Comparison of ENCODE assay signal across 18 mouse cellular contexts in the genomic region with DNA sequence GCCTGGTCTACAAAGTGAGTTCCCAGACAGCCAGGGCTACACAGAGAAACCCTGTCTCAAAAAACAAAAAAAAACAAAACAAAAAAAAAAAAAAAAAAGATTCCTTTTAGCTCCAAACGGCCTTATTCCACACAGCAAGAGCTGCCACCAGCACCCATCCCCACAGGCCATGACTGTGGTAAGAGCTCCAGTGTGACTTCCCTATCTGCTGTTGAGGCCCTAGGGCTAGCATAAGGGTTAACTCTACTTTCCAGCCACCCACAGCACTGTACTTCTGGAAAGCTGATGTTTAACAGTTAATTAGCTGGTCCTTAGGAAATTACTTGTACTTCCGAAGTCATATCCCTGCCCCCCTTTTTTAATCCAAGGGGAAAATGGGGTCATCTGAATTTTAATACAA.
"Had no signal": no experiment of that assay in that cellular context is flagged by ENCODE, and none has a peak within 500 bp of the region (broad histone marks: within the 10 kb centered on the region; RNA-seq: fewer than 3 reads in every experiment).

No protein-coding gene starts in this region.

- H3K4me2 ChIP-seq: limb, embryonic 12.5 days; limb, embryonic 15.5 days; liver, embryonic 11.5 days; midbrain, embryonic 11.5 days; neural tube, embryonic 13.5 days had no signal

- H3K9ac ChIP-seq: limb, embryonic 12.5 days; limb, embryonic 15.5 days; liver, embryonic 14.5 days; liver, postnatal 0 days had no signal

- H3K27ac ChIP-seq: limb, embryonic 12.5 days; limb, embryonic 15.5 days; liver, embryonic 14.5 days; macrophage had no signal

- H3K4me3 ChIP-seq: limb, embryonic 12.5 days; limb, embryonic 15.5 days; neural tube, embryonic 13.5 days had no signal

- ATAC-seq: liver, postnatal 0 days; lung, postnatal 0 days had no signal

- H3K9me3 ChIP-seq: limb, embryonic 12.5 days; limb, embryonic 15.5 days; neural tube, embryonic 13.5 days had no signal

- DNase-seq: kidney, adult 18-20 months; kidney, adult 9 months; kidney, postnatal 14 days; kidney, postnatal 4 days; left cerebral cortex, postnatal 4 days; liver, postnatal 0 days; midbrain, embryonic 14.5 days; retina, postnatal 1 day; thymus, adult 18-20 months; thymus, postnatal 4 days had no signal

- H3K36me3 ChIP-seq: neural tube, embryonic 13.5 days had no signal

- H3K27me3 ChIP-seq: limb, embryonic 12.5 days; limb, embryonic 15.5 days had no signal
